Mouse (Mus musculus) limb, embryonic 13.5 days (tissue): ENCODE measurements at regions not wholly inside any gene's neighbourhood (a gene's known extent, or its start where the extent isn't known, plus 50 kb on each side); places are given as distances from the start of the nearest gene placed in this dataset. TPM values are rescaled to one million over a fixed set of nuclear protein-coding genes. Genes with fewer than 3 reads are reported as not detected.
A peak's percentile ranks its signal among the peaks of the same experiment; 100 is the strongest.

ENCODE experiments used
- ATAC-seq: fragments of 200-750 bp; cut with Nextera tagmentation; 2 replicates; pipeline ENCODE4 v1.8.0; 2017; ENCODE audit warnings: low read depth, moderate number of reproducible peaks, moderate TSS enrichment; ENCODE audit not compliant: low FRiP score
- H3K27ac ChIP-seq: fragments of 300-500 bp; sonication (generic); 2 replicates; pipeline ENCODE4 v1.5.1; 2015; ENCODE audit warnings: inconsistent platforms, mild to moderate bottlenecking, moderate library complexity
- H3K27me3 ChIP-seq: fragments of 300-500 bp; sonication (generic); 2 replicates; pipeline ENCODE4 v1.6.1; 2015; ENCODE audit warnings: mild to moderate bottlenecking, inconsistent platforms
- H3K36me3 ChIP-seq: fragments of 300-500 bp; sonication (generic); 2 replicates; pipeline ENCODE4 v1.6.1; 2015; ENCODE audit warnings: inconsistent platforms, mild to moderate bottlenecking, moderate library complexity
- H3K4me1 ChIP-seq: fragments of 300-500 bp; sonication (generic); 2 replicates; pipeline ENCODE4 v1.6.1; 2015; ENCODE audit warnings: inconsistent platforms
- H3K4me2 ChIP-seq: fragments of 300-500 bp; sonication (generic); replicated peaks from 2 replicates; pipeline ENCODE4 v1.6.1; 2015; ENCODE audit warnings: inconsistent platforms, mild to moderate bottlenecking, moderate library complexity
- H3K4me3 ChIP-seq: fragments of 300-500 bp; sonication (generic); 2 replicates; pipeline ENCODE4 v1.5.1; 2015; ENCODE audit warnings: moderate library complexity, mild to moderate bottlenecking, inconsistent platforms
- H3K9ac ChIP-seq: fragments of 300-500 bp; sonication (generic); 2 replicates; pipeline ENCODE4 v1.6.1; 2015; ENCODE audit warnings: mild to moderate bottlenecking, inconsistent platforms
- H3K9me3 ChIP-seq: fragments of 300-500 bp; sonication (generic); 2 replicates; pipeline ENCODE4 v1.6.1; 2016; ENCODE audit warnings: inconsistent platforms
- WGBS: fragments of 180-500 bp; shearing (Covaris S2); methylation state at CpG from one replicate; pipeline ENCODE4 v1.1.7; 2015; 5-methylcytosine and 5-hydroxymethylcytosine counted together
- microRNA-seq: library from miRNA; unstranded; fragments of <30 nt; microRNA quantifications from one replicate; pipeline ENCODE4, GENCODE M21; 2016

GRCm38 (mm10) chr4:33833134-33833533 is 91.3 kb upstream of the Cnr1 start:
- Histone ChIP-seq H3K36me3 (no peaks in the 10 kb centered on the region), H3K9ac (no peak overlapping the region), H3K27me3 (no peaks in the 10 kb centered on the region), H3K4me1 (no peaks in the 10 kb centered on the region), H3K9me3 (no peaks in the 10 kb centered on the region), H3K4me2 (no peak overlapping the region), H3K4me3 (no peak overlapping the region), H3K27ac (no peak overlapping the region)
- ATAC-seq, result no peak
- 87% methylated on average over 7 of the region's 7 CpGs for WGBS

DNA sequence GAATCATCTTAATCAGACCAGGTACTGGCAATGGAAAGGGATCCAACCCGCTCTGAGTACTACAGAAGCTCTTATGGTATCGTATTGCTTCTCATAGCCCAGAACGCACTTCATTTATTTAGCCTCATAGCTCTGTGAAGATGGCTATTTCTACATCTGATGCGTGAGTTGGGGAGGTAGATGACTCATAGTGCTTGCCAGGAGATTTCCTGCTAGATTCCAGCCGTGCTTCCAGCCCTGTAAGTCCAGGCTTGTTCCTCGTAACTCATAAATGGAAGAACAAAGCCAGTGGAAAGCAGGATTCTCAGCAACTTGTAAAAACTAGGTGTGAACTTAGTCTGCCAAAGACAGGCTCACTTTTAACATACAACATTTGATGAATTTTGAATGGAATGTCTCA is 86.0 kb upstream of the Cnr1 start:
- Histone ChIP-seq H3K9ac (no peak overlapping the region), H3K4me3 (no peak overlapping the region), H3K27me3 (no peaks in the 10 kb centered on the region), H3K4me2 (no peak overlapping the region), H3K27ac (no peak overlapping the region), H3K4me1 (no peaks in the 10 kb centered on the region), H3K9me3 (no peaks in the 10 kb centered on the region), H3K36me3 (no peaks in the 10 kb centered on the region)
- ATAC-seq, result no peak
- WGBS, result 70% methylated on average over 6 of the region's 6 CpGs

DNA sequence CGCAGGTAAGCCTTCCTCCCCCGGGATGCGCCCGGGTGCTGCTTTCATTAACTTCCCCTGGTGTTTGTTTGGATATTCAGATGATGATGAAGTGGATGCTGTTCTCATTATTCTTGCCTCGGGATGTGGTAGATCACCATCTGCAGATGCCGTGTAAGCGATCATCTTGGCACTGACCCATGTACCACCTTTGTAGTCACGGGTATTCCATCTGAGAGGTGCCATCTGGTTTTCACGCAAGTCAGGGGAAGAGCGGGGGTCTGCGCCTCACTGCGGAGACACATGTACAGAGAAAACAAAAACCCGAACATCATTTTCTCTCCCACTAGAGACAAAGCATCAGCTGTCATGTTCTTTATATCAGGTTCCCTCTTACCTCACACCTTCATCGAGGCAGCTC is 84.3 kb upstream of the Cnr1 start:
- Histone ChIP-seq H3K4me3 (no peak overlapping the region), H3K4me2 (no peak overlapping the region), H3K27ac (no peak overlapping the region), H3K4me1 (no peaks in the 10 kb centered on the region), H3K9me3 (no peaks in the 10 kb centered on the region), H3K36me3 (no peaks in the 10 kb centered on the region), H3K27me3 (no peaks in the 10 kb centered on the region), H3K9ac (no peak overlapping the region)
- ATAC-seq, result no peak
- WGBS, result 68% methylated on average over 14 of the region's 14 CpGs

DNA sequence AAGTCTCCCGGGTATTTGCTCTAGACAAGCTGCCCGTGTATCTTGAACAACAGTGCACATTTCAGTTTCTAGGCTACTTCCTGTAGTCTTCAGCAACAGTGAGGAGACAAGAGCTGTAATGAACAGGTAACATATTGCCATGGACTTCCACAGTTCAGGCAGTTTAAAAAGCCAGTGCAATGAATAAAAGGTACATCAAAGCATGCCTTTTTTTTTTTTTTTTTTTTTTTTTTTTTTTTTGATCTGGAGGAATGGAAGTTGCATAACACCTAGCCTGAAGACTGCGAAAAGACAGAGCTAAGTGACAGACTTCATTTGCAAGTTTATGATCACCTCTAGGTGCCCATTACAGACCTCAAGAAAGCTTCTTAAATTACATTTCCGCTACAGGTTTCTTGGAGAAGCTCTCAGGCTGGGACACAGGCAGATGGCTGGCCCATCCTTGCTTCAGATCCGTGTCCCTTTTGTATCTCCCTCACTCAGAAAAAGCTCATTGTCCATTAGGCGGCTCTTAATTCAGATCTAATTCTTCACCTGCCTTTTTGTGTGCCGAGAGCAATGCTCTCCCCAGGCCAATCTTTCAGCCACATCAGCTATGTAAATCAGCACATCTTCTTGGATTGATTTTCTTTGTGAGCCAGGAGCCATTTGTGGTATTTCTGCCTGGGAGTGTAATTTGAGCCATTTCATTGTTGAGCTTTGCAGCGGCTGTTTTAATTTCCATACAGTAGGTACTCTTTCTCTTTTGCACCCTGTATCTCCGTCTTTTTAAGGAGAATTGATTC is 78.6 kb upstream of the Cnr1 start:
- peaks cover 6% of the 10 kb centered on the region; the same call in 1 of the 2 replicates for H3K4me1 ChIP-seq
- no peaks in the 10 kb centered on the region for H3K9me3 ChIP-seq
- no peaks in the 10 kb centered on the region for H3K27me3 ChIP-seq
- ATAC-seq, result no peak
- no peak overlapping the region for H3K4me3 ChIP-seq
- no peak overlapping the region for H3K27ac ChIP-seq
- WGBS, result 26% methylated on average over 9 of the region's 9 CpGs
- H3K9ac ChIP-seq, result no peak overlapping the region
- no peaks in the 10 kb centered on the region for H3K36me3 ChIP-seq
- 0 out of 2 replicates have a peak overlapping the region, but pooled peaks have one; percentile 31 for H3K4me2 ChIP-seq

GRCm38 (mm10) chr4:33850249-33850648 is 74.1 kb upstream of the Cnr1 start:
- 63% methylated on average over 7 of the region's 7 CpGs for WGBS
- Histone ChIP-seq H3K4me1 (peaks cover 6% of the 10 kb centered on the region; the same call in 1 of the 2 replicates), H3K9me3 (no peaks in the 10 kb centered on the region), H3K36me3 (no peaks in the 10 kb centered on the region), H3K4me2 (no peak overlapping the region), H3K9ac (no peak overlapping the region), H3K27ac (no peak overlapping the region), H3K27me3 (no peaks in the 10 kb centered on the region), H3K4me3 (no peak overlapping the region)
- ATAC-seq, result no peak

DNA sequence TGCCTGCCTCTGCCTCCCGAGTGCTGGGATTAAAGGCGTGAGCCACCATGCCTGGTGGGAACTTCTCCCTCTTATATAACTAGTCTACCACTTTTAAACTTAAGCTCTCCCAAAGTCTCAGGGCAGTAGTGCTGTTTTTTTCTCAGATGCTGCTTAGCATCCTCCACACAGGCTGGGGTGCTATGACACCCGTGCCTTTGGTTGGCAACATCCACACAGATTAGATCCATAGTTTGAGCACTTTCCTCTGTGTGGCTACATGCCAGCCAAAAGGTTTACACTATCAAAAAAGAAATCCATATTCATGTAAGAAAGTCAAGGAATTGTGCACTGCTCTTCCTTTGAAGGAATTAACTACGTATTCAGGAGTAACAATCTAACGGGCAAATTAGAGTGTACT is 72.1 kb upstream of the Cnr1 start:
- Histone ChIP-seq H3K4me3 (no peak overlapping the region), H3K4me2 (no peak overlapping the region), H3K9me3 (no peaks in the 10 kb centered on the region), H3K36me3 (no peaks in the 10 kb centered on the region), H3K27me3 (no peaks in the 10 kb centered on the region), H3K4me1 (no peaks in the 10 kb centered on the region), H3K27ac (no peak overlapping the region), H3K9ac (no peak overlapping the region)
- no peak for ATAC-seq
- 93% methylated on average over 5 of the region's 5 CpGs for WGBS

- no peaks in the 10 kb centered on the region for H3K36me3 ChIP-seq
- no peak overlapping the region for H3K4me3 ChIP-seq
- H3K27me3 ChIP-seq, result no peaks in the 10 kb centered on the region
- ATAC-seq, result no peak
- no peak overlapping the region for H3K9ac ChIP-seq
- H3K27ac ChIP-seq, result no peak overlapping the region
- no peaks in the 10 kb centered on the region for H3K9me3 ChIP-seq
- no peak overlapping the region for H3K4me2 ChIP-seq
- no peaks in the 10 kb centered on the region for H3K4me1 ChIP-seq
Observed at GRCm38 (mm10) chr4:33855112-33855511, 69.3 kb upstream of the Cnr1 start.

- no peaks in the 10 kb centered on the region for H3K4me1 ChIP-seq
- H3K4me3 ChIP-seq, result no peak overlapping the region
- no peaks in the 10 kb centered on the region for H3K36me3 ChIP-seq
- no peaks in the 10 kb centered on the region for H3K9me3 ChIP-seq
- ATAC-seq, result no peak
- H3K4me2 ChIP-seq, result no peak overlapping the region
- no peak overlapping the region for H3K27ac ChIP-seq
- 93% methylated on average over 2 of the region's 2 CpGs for WGBS
- no peak overlapping the region for H3K9ac ChIP-seq
- H3K27me3 ChIP-seq, result no peaks in the 10 kb centered on the region
Observed at GRCm38 (mm10) chr4:33867126-33867525, 57.3 kb upstream of the Cnr1 start.

DNA sequence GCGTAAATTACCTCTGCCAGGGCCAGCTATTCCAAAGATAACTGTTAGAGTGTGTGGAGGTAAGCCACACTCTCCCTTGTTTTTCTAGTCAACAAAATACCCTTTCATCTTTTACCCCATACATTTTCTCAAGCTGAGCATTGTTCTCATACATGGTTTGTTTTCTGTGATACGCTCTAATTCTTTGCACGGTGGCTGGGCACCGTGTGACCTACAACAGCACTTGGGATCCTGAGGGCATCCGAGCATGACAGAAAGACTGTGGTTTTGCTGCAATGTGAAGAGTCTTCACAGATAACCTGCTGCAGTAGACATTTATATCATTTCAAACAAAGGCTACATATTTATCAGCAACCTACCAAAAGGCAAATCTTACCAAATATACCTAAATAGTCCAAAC is 55.1 kb upstream of the Cnr1 start:
- Histone ChIP-seq H3K9me3 (no peaks in the 10 kb centered on the region), H3K9ac (no peak overlapping the region), H3K4me3 (no peak overlapping the region), H3K4me2 (no peak overlapping the region), H3K27ac (no peak overlapping the region), H3K36me3 (no peaks in the 10 kb centered on the region), H3K27me3 (no peaks in the 10 kb centered on the region), H3K4me1 (no peaks in the 10 kb centered on the region)
- no peak for ATAC-seq
- 75% methylated on average over 5 of the region's 5 CpGs for WGBS

Small RNA genes in the stretch of these regions (microRNA-seq; reads per million reads assigned to microRNA genes)
- not detected for gene Gm23304
